Mouse (Mus musculus): ENCODE measurements around the gene Orai3. TPM values are rescaled to one million over a fixed set of nuclear protein-coding genes. Genes with fewer than 3 reads are reported as not detected.
"Not testable (repeated sequence)": the region's sequence is repeated elsewhere in the genome, so short reads cannot be mapped to it uniquely, and the experiment has no call there.

Gene Orai3
- polyA plus RNA-seq, 1 experiment from 2014 or later, result 15.8 TPM

DNA sequence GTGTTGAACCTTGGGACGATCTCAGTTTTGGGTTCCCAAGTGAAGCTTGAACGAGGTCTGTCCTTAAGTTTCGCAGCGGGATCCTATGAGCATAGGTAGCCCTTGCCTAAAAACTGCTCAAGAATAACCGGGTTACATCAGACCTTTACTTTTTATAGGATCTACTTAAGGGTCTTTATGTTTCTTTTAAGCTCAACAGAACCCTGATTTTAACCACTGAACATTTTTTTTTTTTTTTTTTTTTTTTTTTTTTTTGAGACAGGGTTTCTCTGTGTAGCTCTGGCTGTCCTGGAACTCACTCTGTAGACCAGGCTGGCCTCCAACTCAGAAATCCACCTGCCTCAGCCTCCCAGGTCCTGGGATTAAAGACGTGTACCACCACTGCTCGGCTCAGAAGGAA is 6.2 kb downstream of the Orai3 start:
- WGBS, result 73% methylated on average over 7 of the region's 7 CpGs
- peaks cover 26% of the 10 kb centered on the region for H3K36me3 ChIP-seq

DNA sequence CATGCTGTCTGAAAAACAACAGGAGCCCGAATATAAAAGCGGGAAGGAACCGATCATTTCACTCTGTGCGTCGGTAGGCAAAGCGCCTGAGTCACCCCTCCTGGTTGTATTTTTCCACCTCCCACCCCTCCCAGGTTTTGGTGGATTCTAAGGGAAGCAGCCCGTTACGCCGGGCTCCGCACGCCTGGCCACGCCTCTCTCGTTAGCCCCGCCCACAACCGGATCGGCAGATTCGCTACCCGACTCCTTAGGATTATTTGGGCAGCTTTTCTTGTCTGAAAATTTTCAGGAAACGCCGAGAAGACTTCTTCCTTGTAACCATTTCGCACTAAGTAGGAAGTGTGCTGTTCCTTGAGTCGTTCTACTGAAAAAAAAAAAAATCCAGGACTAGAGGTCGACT is 6.8 kb downstream of the Orai3 start, which contains the start of gene Setd1a:
Setd1a (plus strand) TSS at position 245 of the 400 bp plus-strand sequence.
- no peaks in the 10 kb centered on the region for H3K27me3 ChIP-seq (replicated peaks)
- H3K9me3 ChIP-seq, result no peaks in the 10 kb centered on the region
- peak within 1 kb of the TSS; percentile 99 for H3K27ac ChIP-seq (replicated peaks)
- ATAC-seq (ENCODE audit: extremely low read depth, insufficient number of reproducible peaks, low FRiP score, low TSS enrichment), result peak; percentile 72
- H3K4me3 ChIP-seq, result peak within 1 kb of the TSS; percentile 92
- WGBS, result under 1% methylated on average over 23 of the region's 23 CpGs
- H3K9ac ChIP-seq, result peak within 1 kb of the TSS; percentile 96
- H3K4me1 ChIP-seq, result peaks cover 22% of the 10 kb centered on the region
- H3K4me2 ChIP-seq, result peak within 1 kb of the TSS; percentile 95
- peaks cover 32% of the 10 kb centered on the region for H3K36me3 ChIP-seq

More for the DNA sequence above, 6.2 kb downstream of the Orai3 start:
- Histone ChIP-seq H3K27ac (replicated peaks) (peak overlapping the region; percentile 99), H3K4me1 (peaks cover 28% of the 10 kb centered on the region), H3K4me3 (peak overlapping the region; percentile 92), H3K9ac (peak overlapping the region; percentile 96), H3K4me2 (peak overlapping the region; percentile 95)
- not testable (repeated sequence) for H3K27me3 ChIP-seq (replicated peaks); ATAC-seq (ENCODE audit: extremely low read depth, insufficient number of reproducible peaks, low FRiP score, low TSS enrichment); H3K9me3 ChIP-seq

DNA sequence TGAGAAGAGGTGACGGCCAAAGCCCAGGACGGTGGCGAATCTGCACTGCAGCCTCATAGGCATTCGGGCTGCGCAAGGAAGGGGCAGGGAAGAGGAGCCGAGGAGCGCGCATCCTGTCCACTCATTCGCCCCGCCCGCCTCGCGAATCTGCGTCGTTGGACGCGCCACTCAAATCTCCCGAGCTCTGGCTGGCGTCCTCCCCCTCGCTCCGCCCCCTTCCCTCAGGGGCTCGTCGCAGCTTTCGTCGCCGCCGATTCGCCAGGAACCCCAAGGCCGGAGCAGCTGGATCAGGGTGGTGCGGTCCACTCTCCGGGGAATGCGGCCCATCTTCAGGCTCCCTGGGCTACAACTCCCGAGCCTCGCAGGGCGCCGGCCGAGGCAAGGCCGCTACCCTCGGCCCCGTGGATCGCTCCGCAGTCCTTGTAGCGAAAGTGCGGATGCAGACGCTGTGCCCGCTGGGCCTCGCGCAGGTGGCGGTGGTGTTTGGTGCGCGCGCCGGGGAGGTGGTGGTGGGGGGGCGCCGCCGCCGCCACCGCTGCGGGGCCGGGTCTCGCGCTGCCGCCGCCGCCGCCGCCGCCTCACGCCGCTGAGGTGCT is 7.4 kb downstream of the Orai3 start:
- peak; percentile 82 for ATAC-seq (ENCODE audit: extremely low read depth, insufficient number of reproducible peaks, low FRiP score, low TSS enrichment)
- Histone ChIP-seq H3K36me3 (peaks cover 38% of the 10 kb centered on the region), H3K4me3 (peak overlapping the region; percentile 92), H3K9me3 (no peaks in the 10 kb centered on the region), H3K4me1 (peaks cover 22% of the 10 kb centered on the region), H3K9ac (peak overlapping the region; percentile 96), H3K27me3 (replicated peaks) (no peaks in the 10 kb centered on the region), H3K27ac (replicated peaks) (peak overlapping the region; percentile 99), H3K4me2 (peak overlapping the region; percentile 95)
- under 1% methylated on average over 61 of the region's 70 CpGs for WGBS

DNA sequence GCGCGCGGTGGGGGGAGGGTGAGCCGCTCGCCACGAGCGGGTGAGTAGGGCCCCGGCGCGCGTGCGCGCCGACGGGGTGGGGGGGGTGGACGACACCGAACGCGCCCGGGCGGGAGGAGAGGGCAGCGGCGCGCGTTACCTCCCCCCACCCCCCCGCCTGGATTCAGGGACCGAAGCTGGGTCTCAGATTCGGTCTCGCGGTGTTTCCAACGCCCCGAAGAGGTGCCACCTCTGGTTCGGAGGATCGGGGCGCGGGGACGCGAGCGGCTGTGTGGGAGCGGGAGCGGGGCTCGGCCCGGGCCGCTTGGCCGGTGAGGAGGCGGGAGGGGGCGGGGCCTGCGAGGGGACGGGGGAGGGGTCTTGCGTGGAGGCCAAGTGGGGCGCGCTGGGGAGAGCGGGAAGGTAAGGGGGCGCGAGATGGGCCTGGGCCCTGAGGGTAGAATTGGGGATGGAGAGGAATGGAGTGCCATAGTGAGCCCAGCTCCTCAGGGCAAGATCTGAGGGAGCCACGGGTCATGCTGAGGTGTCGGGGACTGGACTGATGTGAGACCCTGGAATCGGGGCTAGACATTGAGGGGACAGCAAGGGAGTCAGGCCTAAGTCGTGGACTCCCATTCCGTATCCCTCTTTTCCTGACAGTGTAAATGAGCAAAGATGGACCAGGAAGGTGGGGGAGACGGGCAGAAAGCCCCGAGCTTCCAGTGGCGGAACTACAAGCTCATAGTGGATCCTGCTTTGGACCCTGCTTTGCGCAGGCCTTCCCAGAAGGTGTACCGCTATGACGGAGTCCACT is 8.1 kb downstream of the Orai3 start:
- Histone ChIP-seq H3K4me1 (peaks cover 22% of the 10 kb centered on the region), H3K9me3 (no peaks in the 10 kb centered on the region), H3K4me2 (peak overlapping the region; percentile 95), H3K36me3 (peaks cover 44% of the 10 kb centered on the region), H3K9ac (peak overlapping the region; percentile 96), H3K27ac (replicated peaks) (peak overlapping the region; percentile 99), H3K27me3 (replicated peaks) (no peaks in the 10 kb centered on the region), H3K4me3 (peak overlapping the region; percentile 92)
- peak; percentile 49 for ATAC-seq (ENCODE audit: extremely low read depth, insufficient number of reproducible peaks, low FRiP score, low TSS enrichment)
- 3% methylated on average over 45 of the region's 66 CpGs for WGBS

DNA sequence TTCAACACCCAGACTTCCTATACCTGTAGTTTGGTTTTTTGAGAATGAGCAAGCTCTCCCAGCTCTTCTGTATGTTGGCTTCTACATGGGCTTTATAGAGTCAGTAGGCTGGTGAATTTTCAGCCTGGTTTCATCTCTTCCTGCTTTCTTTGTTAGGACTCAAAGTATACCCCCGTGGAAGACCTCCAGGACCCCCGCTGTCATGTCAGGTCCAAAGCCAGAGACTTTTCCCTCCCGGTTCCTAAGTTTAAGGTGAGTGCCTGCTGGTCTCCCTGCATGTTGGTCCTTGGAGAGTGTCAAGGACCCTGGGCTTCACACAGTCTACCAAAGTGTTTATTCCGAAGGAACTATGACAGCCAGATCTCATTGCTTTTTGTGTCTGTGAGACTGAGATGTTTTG is 8.7 kb downstream of the Orai3 start:
- Histone ChIP-seq H3K9ac (peak overlapping the region; percentile 96), H3K36me3 (peaks cover 50% of the 10 kb centered on the region), H3K9me3 (no peaks in the 10 kb centered on the region), H3K27me3 (replicated peaks) (no peaks in the 10 kb centered on the region), H3K4me3 (peak overlapping the region; percentile 92), H3K27ac (replicated peaks) (no peak overlapping the region), H3K4me2 (peak overlapping the region; percentile 95), H3K4me1 (peaks cover 22% of the 10 kb centered on the region)
- WGBS, result 73% methylated on average over 4 of the region's 4 CpGs
- no peak for ATAC-seq (ENCODE audit: extremely low read depth, insufficient number of reproducible peaks, low FRiP score, low TSS enrichment)

DNA sequence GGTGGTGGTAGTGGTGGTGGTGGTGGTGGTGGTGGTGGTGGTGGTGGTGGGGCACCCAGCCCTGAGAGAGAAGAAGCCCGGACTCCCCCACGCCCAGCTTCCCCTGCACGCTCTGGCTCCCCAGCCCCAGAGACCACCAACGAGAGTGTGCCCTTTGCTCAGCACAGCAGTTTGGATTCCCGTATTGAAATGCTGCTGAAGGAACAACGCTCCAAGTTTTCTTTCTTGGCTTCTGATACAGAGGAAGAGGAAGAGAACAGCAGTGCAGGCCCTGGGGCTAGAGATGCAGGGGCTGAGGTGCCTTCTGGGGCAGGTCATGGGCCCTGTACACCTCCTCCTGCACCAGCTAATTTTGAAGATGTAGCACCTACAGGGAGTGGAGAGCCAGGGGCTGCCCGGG is 15.7 kb downstream of the Orai3 start, which contains the start of gene Gm49388:
Gm49388 (plus strand) TSS at position 301 of the 400 bp plus-strand sequence.
- Histone ChIP-seq H3K9ac (no peak within 1 kb of the TSS), H3K4me3 (no peak within 1 kb of the TSS), H3K27ac (replicated peaks) (no peak within 1 kb of the TSS), H3K27me3 (replicated peaks) (no peaks in the 10 kb centered on the region), H3K36me3 (peaks cover 99% of the 10 kb centered on the region), H3K9me3 (no peaks in the 10 kb centered on the region), H3K4me2 (no peak within 1 kb of the TSS), H3K4me1 (no peaks in the 10 kb centered on the region)
- WGBS, result 98% methylated on average over 6 of the region's 7 CpGs
- no peak for ATAC-seq (ENCODE audit: extremely low read depth, insufficient number of reproducible peaks, low FRiP score, low TSS enrichment)

DNA sequence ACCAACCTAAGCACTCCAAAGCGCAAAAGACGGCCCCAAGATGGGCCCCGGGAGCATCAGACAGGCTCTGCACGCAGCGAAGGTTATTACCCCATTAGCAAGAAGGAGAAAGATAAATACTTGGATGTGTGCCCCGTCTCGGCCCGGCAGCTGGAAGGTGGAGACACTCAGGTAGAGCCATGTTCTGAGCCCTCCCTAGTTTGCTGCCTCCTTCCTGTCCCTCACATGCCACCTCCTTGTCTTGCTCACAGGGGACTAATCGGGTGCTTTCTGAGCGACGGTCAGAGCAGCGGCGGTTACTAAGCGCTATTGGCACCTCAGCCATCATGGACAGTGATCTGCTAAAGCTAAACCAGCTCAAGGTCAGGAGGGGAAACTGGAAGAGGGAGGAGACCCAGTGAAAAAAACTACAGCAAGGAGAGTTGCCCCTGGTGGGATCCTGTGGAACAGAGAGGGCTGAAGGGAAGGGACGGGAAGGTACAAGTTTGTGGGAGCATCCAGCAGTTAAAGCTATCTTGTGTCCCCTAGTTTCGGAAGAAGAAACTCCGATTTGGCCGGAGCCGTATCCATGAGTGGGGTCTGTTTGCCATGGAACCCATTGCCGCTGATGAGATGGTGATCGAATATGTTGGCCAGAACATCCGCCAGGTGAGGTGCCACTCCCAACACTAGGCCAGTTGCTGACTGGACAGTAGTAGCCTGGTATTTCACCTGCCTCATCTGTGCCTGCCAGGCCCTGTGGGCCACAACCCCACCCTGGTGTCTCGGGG is 27.6 kb downstream of the Orai3 start:
- peaks cover 13% of the 10 kb centered on the region for H3K4me1 ChIP-seq
- WGBS, result 89% methylated on average over 23 of the region's 23 CpGs
- no peak for ATAC-seq (ENCODE audit: extremely low read depth, insufficient number of reproducible peaks, low FRiP score, low TSS enrichment)
- H3K36me3 ChIP-seq, result peaks cover 85% of the 10 kb centered on the region
- H3K27ac ChIP-seq (replicated peaks), result no peak overlapping the region
- no peaks in the 10 kb centered on the region for H3K9me3 ChIP-seq
- H3K9ac ChIP-seq, result no peak overlapping the region
- H3K27me3 ChIP-seq (replicated peaks), result no peaks in the 10 kb centered on the region
- no peak overlapping the region for H3K4me3 ChIP-seq
- H3K4me2 ChIP-seq, result no peak overlapping the region

DNA sequence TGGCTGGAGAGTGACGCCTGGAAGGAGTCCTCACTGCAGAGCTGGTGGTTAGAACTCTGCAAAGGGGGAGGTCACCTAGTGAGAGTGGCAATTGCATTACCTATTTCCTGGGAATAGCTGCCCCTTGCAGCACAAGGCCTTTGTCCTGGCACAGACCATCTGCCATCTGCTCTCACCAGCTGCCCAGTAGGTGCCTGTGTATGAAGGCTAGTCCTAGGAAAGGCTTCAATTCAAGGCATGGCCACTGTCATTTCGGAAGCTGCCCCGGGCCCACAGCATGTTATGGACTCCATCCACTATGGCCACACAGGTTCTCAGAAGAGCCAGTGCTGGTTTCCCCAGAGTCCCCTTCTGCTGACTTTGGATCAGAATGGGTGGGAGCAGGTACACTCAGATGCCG is 29.0 kb downstream of the Orai3 start:
- H3K27me3 ChIP-seq (replicated peaks), result no peaks in the 10 kb centered on the region
- no peak overlapping the region for H3K27ac ChIP-seq (replicated peaks)
- H3K9ac ChIP-seq, result no peak overlapping the region
- H3K4me3 ChIP-seq, result no peak overlapping the region
- 89% methylated on average over 4 of the region's 4 CpGs for WGBS
- ATAC-seq (ENCODE audit: extremely low read depth, insufficient number of reproducible peaks, low FRiP score, low TSS enrichment), result no peak
- peaks cover 83% of the 10 kb centered on the region for H3K36me3 ChIP-seq
- no peak overlapping the region for H3K4me2 ChIP-seq
- peaks cover 13% of the 10 kb centered on the region for H3K4me1 ChIP-seq
- no peaks in the 10 kb centered on the region for H3K9me3 ChIP-seq

DNA sequence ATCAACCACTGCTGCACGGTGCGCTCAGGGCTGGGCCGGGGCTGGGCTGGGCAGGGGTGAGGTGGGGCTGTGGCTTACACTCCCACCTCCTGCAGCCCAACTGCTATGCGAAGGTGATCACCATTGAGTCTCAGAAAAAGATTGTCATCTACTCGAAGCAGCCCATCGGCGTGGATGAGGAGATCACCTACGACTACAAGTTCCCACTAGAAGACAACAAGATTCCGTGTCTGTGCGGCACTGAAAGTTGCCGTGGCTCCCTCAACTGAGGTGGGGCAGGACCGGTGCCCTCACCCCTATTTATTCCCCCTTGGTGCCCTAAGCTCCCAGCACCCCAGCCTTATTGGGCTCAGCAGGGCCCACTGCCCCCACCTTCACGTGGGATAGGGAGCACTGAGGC is 29.6 kb downstream of the Orai3 start:
- H3K9ac ChIP-seq, result no peak overlapping the region
- H3K4me3 ChIP-seq, result no peak overlapping the region
- H3K9me3 ChIP-seq, result no peaks in the 10 kb centered on the region
- peaks cover 77% of the 10 kb centered on the region for H3K36me3 ChIP-seq
- 87% methylated on average over 13 of the region's 13 CpGs for WGBS
- no peak for ATAC-seq (ENCODE audit: extremely low read depth, insufficient number of reproducible peaks, low FRiP score, low TSS enrichment)
- no peak overlapping the region for H3K27ac ChIP-seq (replicated peaks)
- H3K4me2 ChIP-seq, result no peak overlapping the region
- H3K27me3 ChIP-seq (replicated peaks), result no peaks in the 10 kb centered on the region
- H3K4me1 ChIP-seq, result peaks cover 13% of the 10 kb centered on the region

DNA sequence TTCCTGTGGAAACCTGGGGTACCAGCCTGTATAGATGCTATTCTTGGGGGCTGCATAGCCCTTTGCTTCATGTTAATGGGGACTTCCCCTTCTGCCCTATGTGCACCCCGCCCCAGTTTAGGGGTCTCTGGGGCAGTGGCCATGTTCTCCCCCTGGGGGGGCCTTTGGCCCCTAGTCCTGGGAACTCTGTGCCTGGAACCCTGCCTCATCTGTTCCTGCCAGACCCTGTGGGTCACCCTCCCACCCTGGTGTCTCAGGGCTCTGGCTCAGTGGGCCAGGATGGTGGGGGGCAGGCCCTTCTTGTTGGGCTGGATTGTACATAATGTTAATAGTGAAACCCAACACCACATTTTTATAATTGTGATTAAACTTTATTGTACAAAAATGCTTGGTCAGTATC is 30.1 kb downstream of the Orai3 start:
- Histone ChIP-seq H3K36me3 (peaks cover 71% of the 10 kb centered on the region), H3K27me3 (replicated peaks) (no peaks in the 10 kb centered on the region), H3K4me3 (no peak overlapping the region), H3K4me1 (peaks cover 13% of the 10 kb centered on the region), H3K4me2 (no peak overlapping the region), H3K27ac (replicated peaks) (no peak overlapping the region), H3K9me3 (no peaks in the 10 kb centered on the region), H3K9ac (no peak overlapping the region)
- 78% methylated on average over 1 of the region's 1 CpGs for WGBS
- no peak for ATAC-seq (ENCODE audit: extremely low read depth, insufficient number of reproducible peaks, low FRiP score, low TSS enrichment)

DNA sequence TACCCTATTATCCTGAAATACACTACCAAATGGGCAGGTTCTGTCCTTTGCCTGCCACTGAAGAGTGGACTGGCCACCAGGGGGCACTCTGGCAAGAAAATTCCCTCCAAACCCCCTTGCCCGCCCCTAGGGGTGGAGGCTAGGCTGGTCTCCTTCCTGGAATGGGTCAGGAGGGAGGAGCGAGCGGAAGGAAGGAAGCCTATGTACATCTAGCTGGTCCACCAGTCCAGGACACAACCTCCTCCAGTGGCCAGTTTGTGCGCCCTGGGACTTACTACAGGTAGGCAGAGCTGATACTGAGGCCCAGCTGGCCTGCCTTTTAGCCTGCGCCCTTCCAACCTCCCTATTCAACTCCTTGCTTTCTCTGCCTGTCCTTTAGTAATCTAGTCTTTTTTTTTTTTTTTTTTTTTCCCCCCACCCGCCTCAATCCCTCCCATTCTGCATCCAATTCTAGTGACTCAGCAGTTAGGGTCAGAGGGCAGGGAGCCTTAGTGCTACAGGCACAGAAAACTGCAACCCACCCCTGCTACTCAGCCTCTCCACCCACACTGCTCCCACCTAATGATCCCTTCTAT is 30.9 kb downstream of the Orai3 start, which contains the start of gene Hsd3b7:
Hsd3b7 (plus strand) TSS at position 170 of the 575 bp plus-strand sequence.
- H3K27ac ChIP-seq (replicated peaks), result peak within 1 kb of the TSS; percentile 37
- peak within 1 kb of the TSS; percentile 41 for H3K4me3 ChIP-seq
- H3K27me3 ChIP-seq (replicated peaks), result no peaks in the 10 kb centered on the region
- peak within 1 kb of the TSS; percentile 61 for H3K9ac ChIP-seq
- peak within 1 kb of the TSS; percentile 62 for H3K4me2 ChIP-seq
- peaks cover 13% of the 10 kb centered on the region for H3K4me1 ChIP-seq
- peaks cover 64% of the 10 kb centered on the region for H3K36me3 ChIP-seq
- WGBS, result 28% methylated on average over 6 of the region's 6 CpGs
- no peaks in the 10 kb centered on the region for H3K9me3 ChIP-seq
- ATAC-seq (ENCODE audit: extremely low read depth, insufficient number of reproducible peaks, low FRiP score, low TSS enrichment), result peak; percentile 67; the same call in 1 of the 2 replicates

Measured in heart, embryonic 13.5 days (tissue).